9 mouse cellular contexts compared by ENCODE assay signal in the genomic region with DNA sequence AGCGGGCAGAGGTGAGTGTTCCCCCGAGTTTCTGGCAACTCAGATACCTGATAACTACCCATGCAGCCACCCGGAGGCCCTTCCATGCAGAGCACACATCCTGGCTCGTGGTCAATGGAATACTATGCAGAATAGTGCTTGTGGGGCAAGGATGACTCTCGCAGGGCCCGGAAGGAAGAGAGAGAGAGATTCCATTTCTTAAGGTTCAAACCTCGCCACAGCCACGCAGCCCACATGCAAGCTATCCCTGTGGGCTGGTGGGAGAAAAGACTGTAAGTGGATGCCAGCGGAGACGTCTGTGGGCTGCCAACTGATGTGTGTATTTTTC. TPM values are rescaled to one million over a fixed set of nuclear protein-coding genes. Genes with fewer than 3 reads are reported as not detected.
A peak's percentile ranks its signal among the peaks of the same experiment; 100 is the strongest.
DNase-seq lines count a peak whose midpoint lies in the region; ATAC-seq and TF ChIP-seq lines count a peak whose summit lies in the region.
"Had no signal": no experiment of that assay in that cellular context is flagged by ENCODE, and none has a peak within 500 bp of the region (broad histone marks: within the 10 kb centered on the region; RNA-seq: fewer than 3 reads in every experiment).

No protein-coding gene starts in this region.

- no peak for ATAC-seq in kidney, embryonic 14.5 days (ENCODE audit: low FRiP score, low TSS enrichment)
- ATAC-seq in hindbrain, embryonic 12.5 days (ENCODE audit: low FRiP score) = no peak
- no peak for ATAC-seq in midbrain, embryonic 14.5 days (ENCODE audit: low FRiP score, low TSS enrichment)
- ATAC-seq in cerebellum, adult (ENCODE audit: insufficient number of reproducible peaks, low FRiP score, low TSS enrichment) = no peak

- no peak for TF ChIP-seq CTCF in bone marrow, adult 2 months (IDR thresholded peaks at IDR 0.05; ENCODE audit: control insufficient read depth, insufficient read depth, low read length)

- H3K27me3 ChIP-seq in kidney, embryonic 14.5 days (ENCODE audit: control insufficient read depth, insufficient read depth, low read length) = no peaks in the 10 kb centered on the region
- H3K27me3 ChIP-seq in hindbrain, embryonic 12.5 days = no peaks in the 10 kb centered on the region
- H3K27me3 ChIP-seq in midbrain, embryonic 14.5 days (ENCODE audit: control insufficient read depth, insufficient read depth, low read length) = no peaks in the 10 kb centered on the region

- peak overlapping the region; percentile 87 for H3K4me3 ChIP-seq in kidney, embryonic 14.5 days (ENCODE audit: low read length)
- peak overlapping the region; percentile 77 for H3K4me3 ChIP-seq in bone marrow, adult 2 months (replicated peaks; ENCODE audit: control insufficient read depth, low read depth, low read length)
- peak overlapping the region; percentile 67 for H3K4me3 ChIP-seq in hindbrain, embryonic 12.5 days
- peak overlapping the region; percentile 71 for H3K4me3 ChIP-seq in midbrain, embryonic 14.5 days (replicated peaks; ENCODE audit: low read depth, low read length)

- TF ChIP-seq POLR2A in bone marrow, adult 2 months (IDR thresholded peaks at IDR 0.05; ENCODE audit: borderline replicate concordance, control insufficient read depth, low read depth, low read length) = no peak

- peak overlapping the region; percentile 87 for H3K27ac ChIP-seq in kidney, embryonic 14.5 days (ENCODE audit: low read depth, low read length)
- no peak overlapping the region for H3K27ac ChIP-seq in bone marrow, adult 2 months (ENCODE audit: control insufficient read depth, insufficient read depth, low read depth, low read length, poor library complexity)
- H3K27ac ChIP-seq in hindbrain, embryonic 12.5 days = no peak overlapping the region
- peak overlapping the region; percentile 79; the same call in 1 of the 2 replicates for H3K27ac ChIP-seq in midbrain, embryonic 14.5 days (replicated peaks; ENCODE audit: low read depth, low read length)

- peaks cover 31% of the 10 kb centered on the region for H3K4me1 ChIP-seq in kidney, embryonic 14.5 days (ENCODE audit: control insufficient read depth, insufficient read depth, low read length)
- H3K4me1 ChIP-seq in bone marrow, adult 2 months (ENCODE audit: control insufficient read depth, insufficient read depth, low read length) = no peaks in the 10 kb centered on the region; the same call in 1 of the 2 replicates
- H3K4me1 ChIP-seq in hindbrain, embryonic 12.5 days = peaks cover 33% of the 10 kb centered on the region
- peaks cover 7% of the 10 kb centered on the region for H3K4me1 ChIP-seq in midbrain, embryonic 14.5 days (ENCODE audit: control insufficient read depth, insufficient read depth, low read length)

- no peak for DNase-seq in kidney, postnatal 4 days
- no peak for DNase-seq in midbrain, embryonic 14.5 days
- no peak for DNase-seq in adrenal gland, adult 2 months
- DNase-seq in thymus, postnatal 10 days (ENCODE audit: low spot score in 2 of 2) = no peak

- H3K36me3 ChIP-seq in kidney, embryonic 14.5 days (ENCODE audit: control insufficient read depth, insufficient read depth, low read length) = peaks cover 49% of the 10 kb centered on the region
- peaks cover 33% of the 10 kb centered on the region for H3K36me3 ChIP-seq in hindbrain, embryonic 12.5 days
- peaks cover 37% of the 10 kb centered on the region for H3K36me3 ChIP-seq in midbrain, embryonic 14.5 days (ENCODE audit: control insufficient read depth, insufficient read depth, low read length)

- H3K9me3 ChIP-seq in kidney, embryonic 14.5 days (ENCODE audit: control insufficient read depth, low read length) = no peaks in the 10 kb centered on the region
- H3K9me3 ChIP-seq in hindbrain, embryonic 12.5 days (replicated peaks) = no peaks in the 10 kb centered on the region
- no peaks in the 10 kb centered on the region for H3K9me3 ChIP-seq in midbrain, embryonic 14.5 days (ENCODE audit: control insufficient read depth, low read length)

- peak overlapping the region; percentile 93 for H3K9ac ChIP-seq in kidney, embryonic 14.5 days (ENCODE audit: low read depth, low read length)
- peak overlapping the region; percentile 91 for H3K9ac ChIP-seq in hindbrain, embryonic 12.5 days
- H3K9ac ChIP-seq in midbrain, embryonic 14.5 days (replicated peaks; ENCODE audit: low read length) = peak overlapping the region; percentile 94

- H3K4me2 ChIP-seq in kidney, embryonic 14.5 days (replicated peaks; ENCODE audit: low read depth, low read length) = peak overlapping the region; percentile 70
- H3K4me2 ChIP-seq in hindbrain, embryonic 12.5 days (replicated peaks) = peak overlapping the region; percentile 71
- peak overlapping the region; percentile 81 for H3K4me2 ChIP-seq in midbrain, embryonic 14.5 days (ENCODE audit: low read length)

- WGBS in kidney, embryonic 14.5 days = 31% methylated on average over 10 of the region's 10 CpGs
- 18% methylated on average over 10 of the region's 10 CpGs for whole genome bisulfite sequencing in bone marrow, adult 2 months
- WGBS in hindbrain, embryonic 12.5 days = 30% methylated on average over 10 of the region's 10 CpGs
- WGBS in midbrain, embryonic 14.5 days = 27% methylated on average over 10 of the region's 10 CpGs

RNA-seq across cellular contexts. Expression of a gene that starts 0.8 kb away (rescaled TPM):
- polyA plus RNA-seq in kidney, embryonic 14.5 days (2014; fragmentation: Nextera tagmentation; extraction: Ambion mirVana) = 29.2 and 35.8 TPM in 2 replicates
- 16.4 and 23.6 TPM in 2 replicates for polyA plus RNA-seq in bone marrow, adult 2 months (2011; ENCODE audit: insufficient read depth, insufficient read length, low replicate concordance, missing spikeins)
- 31.7 and 37.0 TPM in 2 replicates for polyA plus RNA-seq in hindbrain, embryonic 12.5 days (2016; fragmentation: Nextera tagmentation; extraction: Ambion mirVana)
- 23.1 and 31.2 TPM in 2 replicates for polyA plus RNA-seq in midbrain, embryonic 14.5 days (2014; fragmentation: Nextera tagmentation; extraction: Ambion mirVana)
- 10 to 100 TPM; 13.8 to 24.1 TPM for total RNA-seq in adrenal gland, adult 2 months (2021)
- polyA plus RNA-seq in adrenal gland, adult 2 months (2012; rRNA removed) = 64.6 and 88.7 TPM in 2 replicates

RNA-seq across cellular contexts. Expression of a gene that starts 8.1 kb away (rescaled TPM):
- polyA plus RNA-seq in kidney, embryonic 14.5 days (2014; fragmentation: Nextera tagmentation; extraction: Ambion mirVana) = 18.2 and 30.1 TPM in 2 replicates
- polyA plus RNA-seq in bone marrow, adult 2 months (2011; ENCODE audit: insufficient read depth, insufficient read length, low replicate concordance, missing spikeins) = 1.9 and 2.8 TPM in 2 replicates
- 29.2 and 29.7 TPM in 2 replicates for polyA plus RNA-seq in hindbrain, embryonic 12.5 days (2016; fragmentation: Nextera tagmentation; extraction: Ambion mirVana)
- 16.9 and 19.0 TPM in 2 replicates for polyA plus RNA-seq in midbrain, embryonic 14.5 days (2014; fragmentation: Nextera tagmentation; extraction: Ambion mirVana)
- total RNA-seq in adrenal gland, adult 2 months (2021) = 10 to 100 TPM; 12.1 to 14.2 TPM
- polyA plus RNA-seq in adrenal gland, adult 2 months (2012; rRNA removed) = 22.8 and 24.3 TPM in 2 replicates

RNA-seq across cellular contexts. Expression of a gene that starts 20.6 kb away (rescaled TPM):
- polyA plus RNA-seq in kidney, embryonic 14.5 days (2014; fragmentation: Nextera tagmentation; extraction: Ambion mirVana) = 4.4 and 7.4 TPM in 2 replicates
- 3.5 and 6.6 TPM in 2 replicates for polyA plus RNA-seq in bone marrow, adult 2 months (2011; ENCODE audit: insufficient read depth, insufficient read length, low replicate concordance, missing spikeins)
- 8.0 and 8.2 TPM in 2 replicates for polyA plus RNA-seq in hindbrain, embryonic 12.5 days (2016; fragmentation: Nextera tagmentation; extraction: Ambion mirVana)
- polyA plus RNA-seq in midbrain, embryonic 14.5 days (2014; fragmentation: Nextera tagmentation; extraction: Ambion mirVana) = 1.5 and 1.6 TPM in 2 replicates
- 10 to 100 TPM; 17.8 to 23.7 TPM for total RNA-seq in adrenal gland, adult 2 months (2021)
- polyA plus RNA-seq in adrenal gland, adult 2 months (2012; rRNA removed) = 70.8 and 71.2 TPM in 2 replicates

RNA-seq across cellular contexts. Expression of a gene that starts 39.5 kb away (rescaled TPM):
- polyA plus RNA-seq in kidney, embryonic 14.5 days (2014; fragmentation: Nextera tagmentation; extraction: Ambion mirVana) = 19.0 and 24.4 TPM in 2 replicates
- 7.7 and 21.0 TPM in 2 replicates for polyA plus RNA-seq in bone marrow, adult 2 months (2011; ENCODE audit: insufficient read depth, insufficient read length, low replicate concordance, missing spikeins)
- 20.4 and 25.2 TPM in 2 replicates for polyA plus RNA-seq in hindbrain, embryonic 12.5 days (2016; fragmentation: Nextera tagmentation; extraction: Ambion mirVana)
- polyA plus RNA-seq in midbrain, embryonic 14.5 days (2014; fragmentation: Nextera tagmentation; extraction: Ambion mirVana) = 19.7 and 21.8 TPM in 2 replicates
- 10 to 100 TPM in 1 of 2 experiments, 1 to 10 TPM in 1; 7.9 to 10.2 TPM for total RNA-seq in adrenal gland, adult 2 months (2021)
- 9.1 and 10.5 TPM in 2 replicates for polyA plus RNA-seq in adrenal gland, adult 2 months (2012; rRNA removed)

RNA-seq across cellular contexts. Expression of a gene that starts 50.4 kb away (rescaled TPM):
- 0.39 and 0.77 TPM in 2 replicates for polyA plus RNA-seq in kidney, embryonic 14.5 days (2014; fragmentation: Nextera tagmentation; extraction: Ambion mirVana)
- polyA plus RNA-seq in bone marrow, adult 2 months (2011; ENCODE audit: insufficient read depth, insufficient read length, low replicate concordance, missing spikeins) = 1.0 TPM in 1 of 2 replicates, not detected in the other
- 1.0 and 1.2 TPM in 2 replicates for polyA plus RNA-seq in hindbrain, embryonic 12.5 days (2016; fragmentation: Nextera tagmentation; extraction: Ambion mirVana)
- polyA plus RNA-seq in midbrain, embryonic 14.5 days (2014; fragmentation: Nextera tagmentation; extraction: Ambion mirVana) = 1.2 and 1.3 TPM in 2 replicates
- 1 to 10 TPM in 1 of 2 experiments, not detected in 1; 1.4 TPM for total RNA-seq in adrenal gland, adult 2 months (2021)
- polyA plus RNA-seq in adrenal gland, adult 2 months (2012; rRNA removed) = 0.09 TPM in 1 of 2 replicates, not detected in the other
- total RNA-seq: neutrophil, adult 5-6 weeks had no signal

Comparison
In these comparisons a context has a peak if more than half of its experiments do, and no peak if none do; other contexts are left out.
1. H3K27ac ChIP-seq: peak in kidney, embryonic 14.5 days (single experiment) and midbrain, embryonic 14.5 days (single experiment); none in bone marrow, adult 2 months (single experiment) and hindbrain, embryonic 12.5 days (single experiment).
2. Peak in every context shown above with its lines, with median percentiles within 50 percentile points of each other: H3K4me2 ChIP-seq, H3K4me3 ChIP-seq and H3K9ac ChIP-seq.